Mouse (Mus musculus): ENCODE results near the gene Zfp119a. TPM values are rescaled to one million over a fixed set of nuclear protein-coding genes. Genes with fewer than 3 reads are reported as not detected.

Gene Zfp119a
- 0.62 and 0.73 TPM in 2 replicates for polyA plus RNA-seq (2012)

DNA sequence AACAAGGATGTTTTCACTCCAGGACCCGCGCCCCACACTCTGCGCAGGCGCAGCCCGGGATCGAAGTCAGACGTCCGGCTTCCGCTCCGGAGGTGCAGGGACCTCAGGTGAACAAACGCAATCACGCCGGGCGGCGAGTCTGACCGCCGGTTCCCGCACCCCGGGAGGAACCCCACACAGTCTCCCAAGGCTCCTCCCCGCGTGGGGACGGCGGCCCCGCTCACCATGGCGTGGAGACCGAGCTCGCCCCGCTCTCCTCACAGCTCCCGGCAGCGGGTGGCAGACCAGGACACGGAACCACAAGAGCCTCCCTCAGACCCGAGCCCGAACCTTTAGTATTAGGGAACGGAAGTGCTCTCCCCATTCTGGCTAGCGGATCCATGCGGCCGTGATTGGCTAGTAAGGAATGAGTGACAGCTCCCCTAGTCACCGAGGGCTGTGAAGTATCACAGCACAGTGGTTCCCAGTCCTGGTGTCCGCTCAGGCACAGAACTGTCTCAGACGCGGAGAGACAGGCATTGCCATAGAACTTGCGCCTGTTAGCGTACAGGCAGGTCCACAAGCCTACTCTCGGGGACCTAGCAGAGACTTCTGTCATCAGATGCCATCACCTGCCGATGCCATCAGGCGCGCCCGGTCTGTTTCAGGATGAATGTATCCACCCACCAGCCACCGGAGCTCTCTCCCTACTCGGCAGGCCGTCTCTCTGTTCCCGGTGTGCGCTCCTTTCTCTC is at the start of gene Zfp119a:
Gene Zfp119a, minus strand, starts transcription at position 295 of the 734 bp plus-strand sequence.

Other genes starting within 250 kb of the Zfp119a start
- gene Pot1b, start 166.3 kb downstream of the Zfp119a start, polyA plus RNA-seq (2012) = 1.8 and 2.0 TPM in 2 replicates
- gene Adgre4, start 128.9 kb downstream of the Zfp119a start, polyA plus RNA-seq (2012) = 0.02 and 0.04 TPM in 2 replicates
- 2.9 and 3.5 TPM in 2 replicates for gene Zfp959, start 13.2 kb upstream of the Zfp119a start, polyA plus RNA-seq (2012)
- 0.31 and 0.32 TPM in 2 replicates for gene Zfp119b, start 70.6 kb upstream of the Zfp119a start, polyA plus RNA-seq (2012)
- gene Ebi3, start 73.7 kb upstream of the Zfp119a start, polyA plus RNA-seq (2012) = 52.3 and 76.6 TPM in 2 replicates
- gene Yju2, start 80.2 kb upstream of the Zfp119a start, polyA plus RNA-seq (2012) = 33.2 and 44.4 TPM in 2 replicates
- 2.6 and 6.5 TPM in 2 replicates for gene Shd, start 91.5 kb upstream of the Zfp119a start, polyA plus RNA-seq (2012)
- gene Fsd1, start 107.6 kb upstream of the Zfp119a start, polyA plus RNA-seq (2012) = 0.13 TPM in 1 of 2 replicates, not detected in the other
- 0.18 and 0.47 TPM in 2 replicates for gene Stap2, start 126.7 kb upstream of the Zfp119a start, polyA plus RNA-seq (2012)
- gene Mpnd, start 126.8 kb upstream of the Zfp119a start, polyA plus RNA-seq (2012) = 73.3 and 76.8 TPM in 2 replicates
- gene Sh3gl1, start 157.7 kb upstream of the Zfp119a start, polyA plus RNA-seq (2012) = 88.5 and 88.9 TPM in 2 replicates
- gene Chaf1a, start 161.5 kb upstream of the Zfp119a start, polyA plus RNA-seq (2012) = 52.5 and 116 TPM in 2 replicates
- gene Ubxn6, start 196.1 kb upstream of the Zfp119a start, polyA plus RNA-seq (2012) = 44.5 and 52.3 TPM in 2 replicates
- gene Hdgfl2, start 200.7 kb upstream of the Zfp119a start, polyA plus RNA-seq (2012) = 200 and 292 TPM in 2 replicates
- gene Plin4, start 230.9 kb upstream of the Zfp119a start, polyA plus RNA-seq (2012) = 0.02 TPM in 1 of 2 replicates, not detected in the other
- gene Plin5, start 238.7 kb upstream of the Zfp119a start, polyA plus RNA-seq (2012) = not detected in 2 replicates
- 42.7 and 91.2 TPM in 2 replicates for gene Lrg1, start 243.1 kb upstream of the Zfp119a start, polyA plus RNA-seq (2012)